Mouse (Mus musculus): Measurements from ENCODE around the gene Herc6.

DNA sequence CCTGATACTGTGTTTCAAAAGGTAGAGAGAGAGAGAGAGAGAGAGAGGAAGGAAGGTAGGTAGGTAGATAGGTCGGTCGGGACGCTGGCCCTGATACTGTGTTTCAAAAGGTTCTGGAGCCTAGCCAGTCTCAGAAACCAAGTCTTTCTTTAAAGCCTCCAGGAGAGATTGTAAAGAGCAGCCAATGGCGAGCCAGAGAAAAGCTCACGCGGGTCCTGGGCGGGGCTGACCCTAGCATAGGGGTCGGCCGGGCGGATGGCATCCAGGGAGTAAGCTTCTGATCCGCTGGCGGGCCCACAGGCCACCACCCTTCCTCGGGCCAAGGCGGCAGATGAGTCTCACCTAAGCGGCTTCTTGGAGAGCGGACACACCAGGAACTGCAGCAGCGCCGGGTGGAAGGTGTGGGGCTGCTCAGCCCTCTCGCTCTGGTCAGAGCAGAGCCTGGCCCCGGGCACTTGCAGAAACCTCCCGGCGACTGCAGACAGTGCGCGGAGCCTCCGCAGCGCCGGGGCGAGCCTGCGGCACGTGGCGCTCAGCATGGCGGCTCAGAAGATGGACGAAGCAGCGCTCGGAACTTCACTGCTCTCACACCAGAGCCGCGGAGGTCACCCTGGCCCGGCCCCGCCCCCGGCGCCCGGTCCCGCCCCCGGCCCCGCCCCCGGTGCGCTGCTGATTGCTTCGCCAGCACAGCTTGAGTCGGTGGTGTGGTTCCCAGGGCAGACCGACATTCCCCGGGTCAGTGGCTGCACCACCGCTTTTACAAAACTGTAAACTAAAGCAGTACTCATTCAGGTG is 110.9 kb downstream of the Herc6 start, which contains the start of gene Pyurf:
- TF ChIP-seq CTCF (IDR thresholded peaks at IDR 0.05; ENCODE audit: control insufficient read depth, insufficient read depth, low read length) (peak; percentile 17; the same call in 1 of the 2 replicates), POLR2A (IDR thresholded peaks at IDR 0.05; ENCODE audit: borderline replicate concordance, control insufficient read depth, low read depth, low read length) (peak; percentile 37; the same call in 1 of the 2 replicates)

All from bone marrow, adult 2 months (tissue).